Mouse (Mus musculus) liver, embryonic 16.5 days (tissue): ENCODE measurements at regions not wholly inside any gene's neighbourhood (a gene's known extent, or its start where the extent isn't known, plus 50 kb on each side); places are given as distances from the start of the nearest gene placed in this dataset.
"Not testable (repeated sequence)": the region's sequence is repeated elsewhere in the genome, so short reads cannot be mapped to it uniquely, and the experiment has no call there.

Experiments
- ATAC-seq: fragments of 200-750 bp; cut with Nextera tagmentation; 2 replicates; pipeline ENCODE4 v1.8.0; 2017; ENCODE audit warnings: low read depth, mild to moderate bottlenecking, moderate number of reproducible peaks, moderate library complexity
- H3K27ac ChIP-seq: fragments of 300-500 bp; sonication (generic); 2 replicates; pipeline ENCODE4 v1.5.1; 2014; ENCODE audit warnings: mild to moderate bottlenecking, low read length
- H3K27me3 ChIP-seq: fragments of 300-500 bp; sonication (generic); 2 replicates; pipeline ENCODE4 v1.6.1; 2014; ENCODE audit warnings: low read depth, low read length, mixed read lengths; ENCODE audit not compliant: control insufficient read depth, insufficient read depth
- H3K36me3 ChIP-seq: fragments of 300-500 bp; sonication (generic); 2 replicates; pipeline ENCODE4 v1.6.1; 2014; ENCODE audit warnings: mild to moderate bottlenecking; ENCODE audit not compliant: control insufficient read depth, insufficient read depth
- H3K4me1 ChIP-seq: fragments of 300-500 bp; sonication (generic); 2 replicates; pipeline ENCODE4 v1.6.1; 2014; ENCODE audit warnings: low read depth, low read length, mixed read lengths; ENCODE audit not compliant: control insufficient read depth
- H3K4me2 ChIP-seq: fragments of 300-500 bp; sonication (generic); 2 replicates; pipeline ENCODE4 v1.6.1; 2014; ENCODE audit warnings: low read depth, low read length, mixed read lengths
- H3K4me3 ChIP-seq: fragments of 300-500 bp; sonication (generic); 2 replicates; pipeline ENCODE4 v1.5.1; 2014; ENCODE audit warnings: low read depth, mild to moderate bottlenecking, low read length
- H3K9ac ChIP-seq: fragments of 300-500 bp; sonication (generic); 2 replicates; pipeline ENCODE4 v1.6.1; 2014; ENCODE audit warnings: low read depth, low read length
- H3K9me3 ChIP-seq: fragments of 300-500 bp; sonication (generic); replicated peaks from 2 replicates; pipeline ENCODE4 v1.6.1; 2016; ENCODE audit warnings: low read length; ENCODE audit not compliant: control insufficient read depth
- WGBS: fragments of 180-500 bp; shearing (Covaris S2); extraction: QIAGEN DNeasy Blood & Tissue Kit; methylation state at CpG from one replicate; pipeline ENCODE4 v1.1.7; 2014; ENCODE audit not compliant: insufficient replicate concordance; 5-methylcytosine and 5-hydroxymethylcytosine counted together

- no peak for ATAC-seq
- Histone ChIP-seq H3K4me2 (no peak overlapping the region), H3K9ac (no peak overlapping the region), H3K4me1 (no peaks in the 10 kb centered on the region), H3K9me3 (no peaks in the 10 kb centered on the region), H3K27me3 (no peaks in the 10 kb centered on the region), H3K27ac (no peak overlapping the region), H3K36me3 (no peaks in the 10 kb centered on the region), H3K4me3 (no peak overlapping the region)
- WGBS = 31% methylated on average over 4 of the region's 4 CpGs
Observed at GRCm38 (mm10) chr16:58155538-58155937, 252.7 kb upstream of the Dcbld2 start.

GRCm38 (mm10) chr16:58178744-58179401 is 229.4 kb upstream of the Dcbld2 start:
- no peak for ATAC-seq
- Histone ChIP-seq H3K27me3 (no peaks in the 10 kb centered on the region), H3K9me3 (no peaks in the 10 kb centered on the region), H3K4me3 (no peak overlapping the region), H3K4me1 (no peaks in the 10 kb centered on the region), H3K4me2 (no peak overlapping the region), H3K36me3 (no peaks in the 10 kb centered on the region), H3K27ac (no peak overlapping the region), H3K9ac (no peak overlapping the region)
- WGBS = 56% methylated on average over 5 of the region's 5 CpGs

GRCm38 (mm10) chr16:58179981-58180380 is 228.3 kb upstream of the Dcbld2 start:
- not testable (repeated sequence) for H3K36me3 ChIP-seq, H3K9ac ChIP-seq, H3K4me2 ChIP-seq, H3K9me3 ChIP-seq, H3K27me3 ChIP-seq, ATAC-seq, H3K27ac ChIP-seq, H3K4me3 ChIP-seq, H3K4me1 ChIP-seq

- Histone ChIP-seq H3K9me3 (no peaks in the 10 kb centered on the region), H3K4me1 (no peaks in the 10 kb centered on the region), H3K36me3 (no peaks in the 10 kb centered on the region), H3K27me3 (no peaks in the 10 kb centered on the region), H3K27ac (no peak overlapping the region), H3K9ac (no peak overlapping the region), H3K4me2 (no peak overlapping the region), H3K4me3 (no peak overlapping the region)
- no peak for ATAC-seq
- 52% methylated on average over 5 of the region's 5 CpGs for WGBS
Observed at GRCm38 (mm10) chr16:58194619-58195497, 213.4 kb upstream of the Dcbld2 start.

GRCm38 (mm10) chr16:58211872-58212271 is 196.4 kb upstream of the Dcbld2 start:
- no peaks in the 10 kb centered on the region for H3K9me3 ChIP-seq
- H3K36me3 ChIP-seq = no peaks in the 10 kb centered on the region
- H3K27me3 ChIP-seq = no peaks in the 10 kb centered on the region
- no peak overlapping the region for H3K27ac ChIP-seq
- ATAC-seq = no peak
- WGBS = 68% methylated on average over 2 of the region's 2 CpGs
- H3K4me2 ChIP-seq = no peak overlapping the region
- H3K4me3 ChIP-seq = no peak overlapping the region
- no peaks in the 10 kb centered on the region for H3K4me1 ChIP-seq
- no peak overlapping the region for H3K9ac ChIP-seq

- Histone ChIP-seq H3K9me3 (no peaks in the 10 kb centered on the region), H3K36me3 (no peaks in the 10 kb centered on the region), H3K9ac (no peak overlapping the region), H3K27me3 (no peaks in the 10 kb centered on the region), H3K4me2 (no peak overlapping the region), H3K4me1 (no peaks in the 10 kb centered on the region), H3K4me3 (no peak overlapping the region), H3K27ac (no peak overlapping the region)
- no peak for ATAC-seq
Observed at GRCm38 (mm10) chr16:58234686-58235085, 173.6 kb upstream of the Dcbld2 start.

GRCm38 (mm10) chr16:58236857-58237256 is 171.4 kb upstream of the Dcbld2 start:
- Histone ChIP-seq H3K4me3 (no peak overlapping the region), H3K9me3 (no peaks in the 10 kb centered on the region), H3K27ac (no peak overlapping the region), H3K4me1 (no peaks in the 10 kb centered on the region), H3K4me2 (no peak overlapping the region), H3K9ac (no peak overlapping the region), H3K36me3 (no peaks in the 10 kb centered on the region), H3K27me3 (no peaks in the 10 kb centered on the region)
- no peak for ATAC-seq
- 57% methylated on average over 1 of the region's 1 CpGs for WGBS

- H3K36me3 ChIP-seq = no peaks in the 10 kb centered on the region
- no peak overlapping the region for H3K27ac ChIP-seq
- 64% methylated on average over 3 of the region's 3 CpGs for whole genome bisulfite sequencing
- H3K27me3 ChIP-seq = no peaks in the 10 kb centered on the region; the same call in 1 of the 2 replicates
- H3K4me2 ChIP-seq = no peak overlapping the region
- no peak for ATAC-seq
- no peak overlapping the region for H3K9ac ChIP-seq
- no peaks in the 10 kb centered on the region for H3K4me1 ChIP-seq
- no peak overlapping the region for H3K4me3 ChIP-seq
- H3K9me3 ChIP-seq = no peaks in the 10 kb centered on the region
Observed at GRCm38 (mm10) chr16:58276281-58276680, 132.0 kb upstream of the Dcbld2 start.

GRCm38 (mm10) chr16:58281474-58281873 is 126.8 kb upstream of the Dcbld2 start:
- no peak overlapping the region for H3K4me3 ChIP-seq
- 44% methylated on average over 3 of the region's 3 CpGs for WGBS
- no peaks in the 10 kb centered on the region for H3K27me3 ChIP-seq
- ATAC-seq = no peak
- H3K27ac ChIP-seq = no peak overlapping the region
- no peak overlapping the region for H3K9ac ChIP-seq
- H3K4me2 ChIP-seq = no peak overlapping the region
- H3K36me3 ChIP-seq = no peaks in the 10 kb centered on the region
- H3K4me1 ChIP-seq = no peaks in the 10 kb centered on the region
- H3K9me3 ChIP-seq = no peaks in the 10 kb centered on the region
